Mouse (Mus musculus) megakaryocyte, embryonic 14.5 days (primary cell): ENCODE measurements at regions not wholly inside any gene's neighbourhood (a gene's known extent, or its start where the extent isn't known, plus 50 kb on each side); places are given as distances from the start of the nearest gene placed in this dataset.

Experiments used
- H3K27me3 ChIP-seq: replicated peaks from 2 replicates; pipeline ENCODE3; 2012; ENCODE audit warnings: inconsistent platforms
- H3K36me3 ChIP-seq: replicated peaks from 2 replicates; pipeline ENCODE3; 2012; ENCODE audit warnings: low read length, inconsistent platforms, mixed read lengths
- H3K4me1 ChIP-seq: 2 replicates; pipeline ENCODE4 v1.6.1; 2012; ENCODE audit warnings: inconsistent platforms
- H3K4me3 ChIP-seq: replicated peaks from 2 replicates; pipeline ENCODE3; 2012; ENCODE audit warnings: moderate library complexity, mild to moderate bottlenecking, inconsistent platforms
- H3K9me3 ChIP-seq: 2 replicates; pipeline ENCODE4 v1.6.1; 2012; ENCODE audit warnings: inconsistent platforms
- FLI1 ChIP-seq: IDR thresholded peaks from 2 replicates; pipeline ENCODE4 v1.6.1; 2012; ENCODE audit warnings: low read length, inconsistent platforms, mixed read lengths
- GATA1 ChIP-seq: IDR thresholded peaks from 3 replicates; pipeline ENCODE4 v1.6.1; 2012; ENCODE audit warnings: mixed read lengths, low read length, inconsistent platforms, borderline replicate concordance

DNA sequence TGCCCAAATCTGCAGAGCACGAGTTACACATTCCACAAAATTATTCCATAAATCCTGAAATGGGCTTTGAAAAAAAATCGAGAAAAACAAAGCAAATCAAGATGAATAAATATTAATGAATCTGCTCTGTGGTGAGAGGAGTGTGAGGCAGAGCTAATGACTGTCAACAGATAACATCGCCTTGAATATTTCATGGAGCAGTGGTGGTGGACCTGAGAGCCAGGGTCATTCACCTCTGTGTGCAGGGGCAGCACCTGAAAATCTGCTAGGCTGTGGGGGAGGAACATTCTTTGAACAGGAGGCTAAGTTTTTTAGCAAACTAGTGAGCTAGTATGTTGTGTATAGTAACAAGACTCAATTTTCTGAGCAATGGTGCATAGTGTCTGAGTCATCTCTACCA, 276.3 kb upstream of the Plxna2 start:
- Histone ChIP-seq H3K27me3 (no peaks in the 10 kb centered on the region), H3K36me3 (no peaks in the 10 kb centered on the region)

DNA sequence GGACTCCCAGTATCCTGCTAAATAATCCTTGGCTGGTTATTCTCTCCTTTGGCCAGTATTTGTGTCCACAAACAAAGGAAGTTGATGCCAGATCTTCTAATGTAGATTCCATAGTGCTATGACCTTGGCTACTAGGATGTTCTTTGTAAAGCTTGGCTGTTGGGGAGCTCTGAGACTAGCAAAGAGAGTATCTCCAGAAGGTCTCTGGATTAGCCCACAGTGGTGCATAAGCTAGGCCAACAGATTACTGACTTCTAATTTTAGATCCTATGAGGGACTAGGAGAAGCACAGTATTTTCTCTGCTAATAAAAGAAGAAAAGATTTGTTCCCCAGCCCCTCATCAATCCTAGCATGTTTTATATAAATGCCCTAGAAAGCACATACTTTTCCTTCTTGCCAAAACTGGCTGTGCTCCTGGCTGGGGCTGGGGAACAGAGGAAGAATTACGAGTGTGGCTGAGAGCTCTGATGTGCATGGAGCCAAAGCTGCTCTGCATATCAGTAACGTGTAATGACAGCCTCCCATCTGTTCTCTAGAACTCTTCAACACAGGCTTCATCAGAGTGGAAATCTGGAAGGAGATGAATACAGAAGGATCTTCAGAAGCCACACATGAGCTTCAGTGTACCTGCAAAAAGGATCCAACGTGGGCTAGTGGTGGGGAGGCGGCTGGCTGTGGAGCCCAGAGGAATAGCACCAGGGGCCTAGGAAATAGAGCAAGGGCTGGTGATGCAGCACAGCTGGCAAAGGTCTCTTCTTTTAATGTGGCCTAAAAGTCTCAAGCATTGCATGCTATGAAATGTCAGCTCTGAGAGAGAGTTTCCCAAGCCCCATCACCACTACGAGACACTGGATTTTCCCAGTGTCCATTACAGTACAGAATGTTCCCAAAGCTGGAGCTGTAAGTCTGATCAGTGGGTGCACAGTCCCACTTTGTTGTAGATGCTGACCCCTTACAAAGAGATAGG, 283.0 kb upstream of the Plxna2 start:
- TF ChIP-seq GATA1 = no peak
- no peak for TF ChIP-seq FLI1
- Histone ChIP-seq H3K4me1 (no peaks in the 10 kb centered on the region), H3K4me3 (no peak overlapping the region), H3K9me3 (no peaks in the 10 kb centered on the region), H3K36me3 (no peaks in the 10 kb centered on the region), H3K27me3 (no peaks in the 10 kb centered on the region)

More for the DNA sequence above, 276.3 kb upstream of the Plxna2 start:
- H3K4me3 ChIP-seq = no peak overlapping the region
- H3K4me1 ChIP-seq = no peaks in the 10 kb centered on the region
- no peak for TF ChIP-seq FLI1
- TF ChIP-seq GATA1 = no peak
- no peaks in the 10 kb centered on the region for H3K9me3 ChIP-seq

DNA sequence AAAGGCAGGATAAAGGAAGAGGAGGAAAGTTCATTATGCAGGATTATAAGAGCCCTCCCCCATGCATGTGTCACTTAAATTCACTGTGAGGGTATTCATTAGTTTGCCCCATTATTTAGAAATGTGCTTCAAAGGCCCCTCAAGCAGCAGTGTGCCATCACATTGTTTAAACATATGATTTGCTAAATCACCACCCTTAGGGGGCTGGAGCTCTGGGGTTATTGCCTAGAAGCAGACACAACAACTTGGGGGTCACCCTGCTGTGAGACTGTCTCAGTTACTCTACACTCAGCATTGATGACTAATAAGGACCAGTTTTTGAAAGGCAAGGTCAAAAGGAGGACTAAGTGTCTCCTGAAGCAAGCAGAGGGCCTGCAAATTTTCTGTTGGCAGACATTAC, 285.4 kb upstream of the Plxna2 start:
- H3K27me3 ChIP-seq = no peaks in the 10 kb centered on the region
- no peak overlapping the region for H3K4me3 ChIP-seq
- TF ChIP-seq FLI1 (no peak), GATA1 (no peak)
- H3K9me3 ChIP-seq = no peaks in the 10 kb centered on the region
- H3K4me1 ChIP-seq = no peaks in the 10 kb centered on the region
- no peaks in the 10 kb centered on the region for H3K36me3 ChIP-seq

DNA sequence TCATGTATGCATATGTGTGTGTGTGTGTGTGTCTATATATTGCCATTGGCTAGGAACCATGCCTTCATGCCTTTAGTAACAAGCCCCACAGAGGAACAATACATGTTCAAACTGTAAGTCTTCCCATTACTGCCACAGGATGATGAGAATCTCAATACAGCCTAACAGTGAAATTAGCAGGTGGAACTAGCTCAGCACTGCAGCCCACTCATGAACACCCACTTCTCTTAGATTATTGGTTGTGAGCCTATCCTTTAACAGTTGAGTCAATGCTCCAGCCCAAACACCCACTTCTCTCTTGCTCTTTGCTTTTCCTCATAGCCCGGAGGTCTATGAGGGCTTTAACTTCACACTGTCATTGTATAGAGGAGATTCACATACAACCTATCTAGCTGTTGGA, 287.5 kb upstream of the Plxna2 start:
- H3K36me3 ChIP-seq = no peaks in the 10 kb centered on the region
- H3K4me1 ChIP-seq = no peaks in the 10 kb centered on the region
- no peaks in the 10 kb centered on the region for H3K27me3 ChIP-seq
- no peaks in the 10 kb centered on the region for H3K9me3 ChIP-seq
- TF ChIP-seq GATA1 = no peak
- no peak for TF ChIP-seq FLI1
- no peak overlapping the region for H3K4me3 ChIP-seq

DNA sequence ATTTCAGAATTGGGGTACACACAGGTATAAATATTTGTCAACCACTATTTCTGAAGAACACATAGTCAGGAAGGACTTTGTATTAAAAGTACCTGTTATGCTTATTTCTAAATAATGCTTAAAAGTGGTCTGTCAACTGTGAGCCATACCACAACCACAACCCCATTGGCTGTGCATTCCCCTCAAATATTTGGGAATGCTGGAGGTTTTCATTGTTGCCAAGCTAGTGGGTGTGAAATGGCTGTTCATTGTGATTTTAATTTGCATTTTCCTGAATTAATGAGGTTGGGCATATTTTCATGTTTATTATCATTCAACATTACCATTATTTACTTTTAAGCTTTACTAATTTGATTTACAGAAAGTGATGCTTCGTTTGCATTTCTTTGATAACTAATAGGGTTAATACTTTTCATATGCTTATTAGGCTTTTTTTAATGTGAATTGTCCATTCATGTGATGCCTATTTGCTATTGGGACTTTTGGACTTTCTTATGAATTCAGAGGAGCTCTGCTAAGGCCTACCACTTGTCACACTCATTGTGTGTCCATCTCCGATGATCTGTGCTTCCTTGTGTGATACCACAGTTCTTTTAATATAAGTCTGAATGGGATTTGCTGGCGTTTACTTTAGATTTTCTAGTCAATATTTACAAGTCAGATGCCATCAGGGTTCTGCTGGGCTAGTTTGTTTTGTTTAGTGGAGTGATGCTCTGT, 297.5 kb upstream of the Plxna2 start:
- Histone ChIP-seq H3K4me1 (no peaks in the 10 kb centered on the region), H3K27me3 (no peaks in the 10 kb centered on the region), H3K9me3 (no peaks in the 10 kb centered on the region), H3K36me3 (no peaks in the 10 kb centered on the region), H3K4me3 (no peak overlapping the region)
- TF ChIP-seq FLI1 (no peak), GATA1 (no peak)

DNA sequence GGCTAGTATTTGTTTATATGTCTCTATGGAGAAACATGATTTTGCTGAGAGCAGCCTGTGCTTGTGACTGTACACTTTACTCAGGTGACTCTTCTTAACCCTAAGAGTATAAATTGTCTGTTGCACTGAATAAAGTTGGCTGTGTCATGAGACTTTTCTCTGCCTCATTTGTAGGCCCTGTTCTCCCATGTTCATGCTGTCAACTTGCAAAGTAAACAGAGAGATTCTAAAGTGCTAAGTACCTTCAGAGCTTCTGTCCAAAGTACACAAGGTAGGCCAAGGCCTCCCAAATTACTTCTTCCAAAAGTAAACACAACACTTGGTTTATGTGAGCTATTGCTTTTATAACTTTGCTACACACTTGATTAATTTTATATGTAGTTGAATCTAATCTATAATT, 299.7 kb upstream of the Plxna2 start:
- H3K4me3 ChIP-seq = no peak overlapping the region
- TF ChIP-seq FLI1 = no peak
- TF ChIP-seq GATA1 = no peak
- H3K9me3 ChIP-seq = no peaks in the 10 kb centered on the region
- H3K4me1 ChIP-seq = no peaks in the 10 kb centered on the region
- H3K36me3 ChIP-seq = no peaks in the 10 kb centered on the region
- H3K27me3 ChIP-seq = no peaks in the 10 kb centered on the region

DNA sequence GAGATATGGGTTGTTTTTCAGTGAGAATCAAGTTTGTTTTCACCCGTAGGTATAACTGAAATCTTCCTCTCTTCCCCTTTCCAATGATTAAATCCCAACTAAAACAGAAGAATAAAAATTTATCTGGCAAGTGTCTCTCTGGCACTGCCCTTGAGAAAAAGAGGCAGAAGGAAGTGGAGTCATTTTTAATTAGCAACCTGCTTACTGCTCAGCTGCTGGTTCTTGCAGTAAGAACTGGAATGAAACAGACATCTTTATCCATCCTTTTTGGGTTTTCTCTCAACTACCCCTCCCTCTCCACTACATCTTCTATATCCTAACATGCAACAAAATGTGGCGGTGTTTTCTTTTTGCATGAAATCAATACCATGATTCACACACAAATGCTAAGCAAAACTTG, 302.4 kb upstream of the Plxna2 start:
- H3K4me1 ChIP-seq = no peaks in the 10 kb centered on the region
- no peak overlapping the region for H3K4me3 ChIP-seq
- H3K36me3 ChIP-seq = no peaks in the 10 kb centered on the region
- H3K9me3 ChIP-seq = no peaks in the 10 kb centered on the region
- TF ChIP-seq GATA1 = no peak
- no peak for TF ChIP-seq FLI1
- no peaks in the 10 kb centered on the region for H3K27me3 ChIP-seq

DNA sequence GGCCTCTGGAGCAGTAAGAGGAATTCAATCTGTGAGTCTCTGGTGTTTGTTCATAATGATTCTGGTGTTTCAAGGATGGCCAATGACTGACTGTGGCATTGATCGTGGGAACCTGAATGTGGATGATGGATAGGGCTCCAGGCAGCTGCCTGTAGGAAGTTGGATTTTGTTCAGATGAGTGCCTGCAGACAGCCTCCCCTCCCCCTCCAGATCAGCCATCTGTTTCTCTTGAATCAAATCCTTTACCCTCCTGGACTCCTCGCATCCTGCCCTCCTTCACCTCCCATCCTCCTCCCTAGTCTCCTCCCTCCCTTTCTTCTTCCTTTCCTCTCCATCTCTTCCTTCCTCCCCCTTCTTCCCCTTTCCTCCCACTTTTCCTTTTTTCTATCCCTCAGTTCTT, 307.6 kb upstream of the Plxna2 start:
- no peaks in the 10 kb centered on the region for H3K4me1 ChIP-seq

DNA sequence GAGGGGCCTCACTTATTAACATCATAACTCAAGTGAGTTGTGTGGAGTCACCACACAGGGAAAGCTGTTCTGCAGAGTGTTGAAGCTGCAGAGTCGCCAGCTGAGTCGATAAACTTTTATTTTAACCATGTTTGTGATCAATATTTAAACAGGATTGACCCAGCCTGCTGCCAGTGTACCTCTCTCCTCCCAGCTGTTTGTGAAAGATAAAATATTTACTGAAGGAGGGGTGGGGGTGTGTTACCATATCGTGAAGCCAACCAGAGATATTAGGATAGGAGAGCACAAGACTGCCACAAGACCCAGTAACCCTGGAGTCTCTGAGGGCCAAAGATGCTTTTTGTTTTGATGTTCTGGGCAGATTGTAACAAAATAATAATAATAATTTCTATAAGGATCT, 309.4 kb upstream of the Plxna2 start:
- no peak for TF ChIP-seq FLI1
- no peak for TF ChIP-seq GATA1
- Histone ChIP-seq H3K9me3 (no peaks in the 10 kb centered on the region), H3K4me1 (peaks cover under 1% of the 10 kb centered on the region; the same call in 1 of the 2 replicates), H3K4me3 (no peak overlapping the region), H3K27me3 (peaks cover under 1% of the 10 kb centered on the region), H3K36me3 (no peaks in the 10 kb centered on the region)

More for the DNA sequence above, 307.6 kb upstream of the Plxna2 start:
- TF ChIP-seq FLI1 (no peak), GATA1 (no peak)
- H3K4me3 ChIP-seq = no peak overlapping the region
- H3K36me3 ChIP-seq = no peaks in the 10 kb centered on the region
- H3K9me3 ChIP-seq = no peaks in the 10 kb centered on the region
- H3K27me3 ChIP-seq = no peaks in the 10 kb centered on the region

DNA sequence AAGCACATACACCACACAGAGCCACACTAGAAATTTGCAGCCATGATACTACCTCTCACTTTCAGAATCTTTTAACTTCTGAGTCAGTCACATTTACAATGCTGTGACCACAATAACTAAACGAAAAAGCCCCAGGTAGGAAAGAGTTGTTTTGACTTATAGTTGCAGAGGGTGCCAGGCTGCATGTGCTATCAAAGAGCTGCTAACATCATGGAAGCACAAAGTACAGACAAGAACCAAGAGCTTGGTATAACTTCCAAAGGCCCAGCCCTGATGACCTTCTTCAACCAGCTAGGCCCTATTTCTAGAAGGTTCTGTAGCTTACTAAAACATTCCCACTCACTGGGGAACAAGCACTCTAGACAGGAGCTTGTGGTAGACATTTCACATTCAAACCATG, 314.1 kb upstream of the Plxna2 start:
- peaks cover 4% of the 10 kb centered on the region; the same call in 1 of the 2 replicates for H3K4me1 ChIP-seq
- peaks cover 2% of the 10 kb centered on the region for H3K27me3 ChIP-seq
- H3K4me3 ChIP-seq = peak overlapping the region; percentile 76
- TF ChIP-seq FLI1 = no peak
- TF ChIP-seq GATA1 = no peak
- no peaks in the 10 kb centered on the region for H3K36me3 ChIP-seq
- H3K9me3 ChIP-seq = no peaks in the 10 kb centered on the region
